Mouse (Mus musculus) lung, embryonic 15.5 days (tissue): Measurements from ENCODE around the gene Slc4a2. TPM values are rescaled to one million over a fixed set of nuclear protein-coding genes. Genes with fewer than 3 reads are reported as not detected.

Experiments
- ATAC-seq: fragments of 200-750 bp; cut with Nextera tagmentation; 2 replicates; pipeline ENCODE4 v1.8.0; 2017; ENCODE audit warnings: moderate number of reproducible peaks, borderline replicate concordance; ENCODE audit not compliant: low FRiP score, low TSS enrichment; ENCODE audit errors: extremely low read depth
- H3K27ac ChIP-seq: fragments of 300-500 bp; sonication (generic); 2 replicates; pipeline ENCODE4 v1.5.1; 2015; ENCODE audit warnings: moderate library complexity, mild to moderate bottlenecking, inconsistent platforms
- H3K27me3 ChIP-seq: fragments of 300-500 bp; sonication (generic); 2 replicates; pipeline ENCODE4 v1.6.1; 2015; ENCODE audit warnings: inconsistent platforms
- H3K36me3 ChIP-seq: fragments of 300-500 bp; sonication (generic); 2 replicates; pipeline ENCODE4 v1.6.1; 2015; ENCODE audit warnings: inconsistent platforms
- H3K4me1 ChIP-seq: fragments of 300-500 bp; sonication (generic); 2 replicates; pipeline ENCODE4 v1.6.1; 2015; ENCODE audit warnings: inconsistent platforms
- H3K4me2 ChIP-seq: fragments of 300-500 bp; sonication (generic); 2 replicates; pipeline ENCODE4 v1.6.1; 2015; ENCODE audit warnings: inconsistent platforms, mild to moderate bottlenecking, moderate library complexity
- H3K4me3 ChIP-seq: fragments of 300-500 bp; sonication (generic); 2 replicates; pipeline ENCODE4 v1.5.1; 2015; ENCODE audit warnings: mild to moderate bottlenecking, inconsistent platforms
- H3K9ac ChIP-seq: fragments of 300-500 bp; sonication (generic); 2 replicates; pipeline ENCODE4 v1.6.1; 2015; ENCODE audit warnings: inconsistent platforms
- H3K9me3 ChIP-seq: fragments of 300-500 bp; sonication (generic); 2 replicates; pipeline ENCODE4 v1.6.1; 2016; ENCODE audit warnings: inconsistent platforms
- WGBS: fragments of 180-500 bp; shearing (Covaris S2); methylation state at CpG from one replicate; pipeline ENCODE4 v1.1.7; 2015; 5-methylcytosine and 5-hydroxymethylcytosine counted together
- polyA plus RNA-seq: library from polyadenylated mRNA; unstranded; fragments of >200 nt; fragmentation: Nextera tagmentation; extraction: Ambion mirVana; gene quantifications from 2 replicates; pipeline ENCODE4 v1.2.1, GENCODE M21; 2015

The Slc4a2 gene
- polyA plus RNA-seq, 1 experiment from 2014 or later: 44.4 TPM

- Histone ChIP-seq H3K27me3 (no peaks in the 10 kb centered on the region), H3K4me1 (peaks cover 4% of the 10 kb centered on the region; the same call in 1 of the 2 replicates), H3K36me3 (peaks cover 13% of the 10 kb centered on the region), H3K9ac (no peak overlapping the region), H3K27ac (no peak overlapping the region), H3K9me3 (no peaks in the 10 kb centered on the region), H3K4me2 (no peak overlapping the region; the same call in 1 of the 2 replicates), H3K4me3 (no peak overlapping the region)
- 1% methylated on average over 21 of the region's 21 CpGs for WGBS
- peak; percentile 73 for ATAC-seq
These were observed 7.4 kb upstream of the Slc4a2 start for GRCm38 (mm10) chr5:24416222-24416736.

GRCm38 (mm10) chr5:24417587-24417986 lies 6.0 kb upstream of the Slc4a2 start:
- Histone ChIP-seq H3K27me3 (no peaks in the 10 kb centered on the region), H3K36me3 (peaks cover 13% of the 10 kb centered on the region), H3K4me3 (no peak overlapping the region), H3K4me2 (no peak overlapping the region), H3K27ac (no peak overlapping the region), H3K9me3 (no peaks in the 10 kb centered on the region), H3K9ac (no peak overlapping the region), H3K4me1 (peaks cover 9% of the 10 kb centered on the region)
- WGBS: 84% methylated on average over 10 of the region's 10 CpGs
- no peak for ATAC-seq

GRCm38 (mm10) chr5:24420381-24420780 lies 3.3 kb upstream of the Slc4a2 start:
- WGBS: 84% methylated on average over 9 of the region's 9 CpGs
- no peak overlapping the region for H3K9ac ChIP-seq
- no peak overlapping the region for H3K27ac ChIP-seq
- H3K4me1 ChIP-seq: peaks cover 24% of the 10 kb centered on the region
- H3K4me3 ChIP-seq: no peak overlapping the region
- H3K9me3 ChIP-seq: no peaks in the 10 kb centered on the region
- no peak for ATAC-seq
- no peaks in the 10 kb centered on the region for H3K27me3 ChIP-seq
- no peak overlapping the region for H3K4me2 ChIP-seq
- peaks cover 13% of the 10 kb centered on the region for H3K36me3 ChIP-seq

DNA sequence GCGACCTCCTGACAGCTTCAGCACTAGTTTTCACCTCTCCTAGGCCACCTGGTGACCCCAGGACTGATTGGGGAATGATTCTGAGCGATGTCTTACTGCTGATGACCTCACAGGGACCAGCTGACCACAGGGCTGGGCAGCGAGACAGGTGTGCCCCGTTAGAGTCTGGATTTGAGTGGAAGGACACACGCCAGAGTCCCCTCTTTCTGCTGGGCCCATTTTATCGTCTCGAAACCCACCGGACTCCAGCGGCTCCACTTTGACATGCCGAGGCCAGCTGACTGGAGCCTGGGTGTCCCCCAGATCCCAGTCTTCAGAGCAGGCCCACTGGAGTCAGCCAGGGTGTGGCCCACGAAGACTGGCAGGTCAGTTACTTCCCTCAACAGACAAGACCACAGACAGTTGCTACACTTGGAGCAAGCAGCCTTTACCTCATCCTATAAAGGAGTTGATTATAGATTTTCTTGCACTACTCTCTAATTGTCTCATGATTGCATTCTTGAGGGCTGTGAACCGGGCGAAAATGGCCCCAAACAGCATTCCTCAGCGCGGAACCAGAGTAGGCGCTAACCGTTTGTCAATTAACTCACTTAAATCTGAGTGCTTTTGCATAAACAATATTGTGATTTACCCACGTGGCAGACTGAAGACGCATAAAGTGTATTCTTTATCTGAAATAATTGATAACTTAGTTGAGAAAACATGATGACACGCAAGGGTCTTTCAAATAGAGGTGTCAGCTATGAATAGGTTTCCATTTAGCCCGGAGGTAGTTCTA lies 556 bp downstream of the Slc4a2 start:
- Histone ChIP-seq H3K9ac (peak overlapping the region; percentile 75), H3K27ac (peak overlapping the region; percentile 94), H3K4me2 (peak overlapping the region; percentile 91), H3K9me3 (no peaks in the 10 kb centered on the region), H3K4me3 (peak overlapping the region; percentile 77), H3K4me1 (peaks cover 55% of the 10 kb centered on the region), H3K36me3 (peaks cover 9% of the 10 kb centered on the region), H3K27me3 (no peaks in the 10 kb centered on the region)
- 9% methylated on average over 21 of the region's 21 CpGs for WGBS
- peak; percentile 0; the same call in 1 of the 2 replicates for ATAC-seq

DNA sequence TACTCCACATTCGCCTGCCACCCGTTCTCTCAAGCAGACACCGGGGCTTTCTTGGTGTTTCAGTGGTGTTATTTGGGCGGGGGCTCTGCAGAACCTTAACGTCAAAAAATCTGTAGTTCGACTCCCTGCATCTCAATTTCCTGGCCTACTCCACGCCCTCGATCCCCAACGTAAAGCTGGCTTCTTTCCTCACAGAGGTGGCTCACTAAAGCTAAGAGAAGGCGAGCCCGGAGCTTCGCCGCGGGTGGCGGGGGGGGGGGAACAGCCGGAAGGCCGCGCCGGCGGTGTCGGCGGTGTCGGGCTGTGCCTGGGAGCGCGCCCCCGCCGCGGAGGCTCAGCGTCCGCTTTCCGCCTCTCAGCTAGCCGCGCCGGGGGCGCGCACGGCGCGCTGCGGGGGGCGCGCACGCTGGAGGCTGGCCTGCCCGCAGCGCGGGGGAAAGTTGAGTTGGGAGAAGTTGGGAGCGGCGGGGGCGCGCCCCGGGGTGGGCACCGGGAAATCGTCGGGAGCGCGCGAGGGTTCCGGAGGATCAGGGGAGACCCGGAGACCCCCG lies 1.3 kb downstream of the Slc4a2 start:
- Histone ChIP-seq H3K4me1 (peaks cover 55% of the 10 kb centered on the region), H3K27me3 (no peaks in the 10 kb centered on the region), H3K4me2 (peak overlapping the region; percentile 91), H3K9ac (peak overlapping the region; percentile 75), H3K4me3 (peak overlapping the region; percentile 77), H3K36me3 (peaks cover 9% of the 10 kb centered on the region), H3K9me3 (no peaks in the 10 kb centered on the region), H3K27ac (peak overlapping the region; percentile 94)
- WGBS: under 1% methylated on average over 58 of the region's 60 CpGs
- ATAC-seq: peak; percentile 50

- peak overlapping the region; percentile 94 for H3K27ac ChIP-seq
- peak; percentile 9; the same call in 1 of the 2 replicates for ATAC-seq
- H3K9ac ChIP-seq: peak overlapping the region; percentile 75
- peaks cover 55% of the 10 kb centered on the region for H3K4me1 ChIP-seq
- H3K27me3 ChIP-seq: no peaks in the 10 kb centered on the region
- WGBS: 1% methylated on average over 29 of the region's 30 CpGs
- peak overlapping the region; percentile 77 for H3K4me3 ChIP-seq
- H3K36me3 ChIP-seq: peaks cover 13% of the 10 kb centered on the region
- peak overlapping the region; percentile 91 for H3K4me2 ChIP-seq
- no peaks in the 10 kb centered on the region for H3K9me3 ChIP-seq
These were observed 1.9 kb downstream of the Slc4a2 start for GRCm38 (mm10) chr5:24425421-24426036.

GRCm38 (mm10) chr5:24426037-24426432 lies 2.4 kb downstream of the Slc4a2 start:
- H3K4me3 ChIP-seq: peak overlapping the region; percentile 77
- 3% methylated on average over 10 of the region's 10 CpGs for WGBS
- peak overlapping the region; percentile 94 for H3K27ac ChIP-seq
- 0 out of 2 replicates have a peak, but pooled peaks have one; percentile 1 for ATAC-seq
- no peaks in the 10 kb centered on the region for H3K9me3 ChIP-seq
- no peaks in the 10 kb centered on the region for H3K27me3 ChIP-seq
- H3K9ac ChIP-seq: peak overlapping the region; percentile 75
- peak overlapping the region; percentile 91 for H3K4me2 ChIP-seq
- peaks cover 55% of the 10 kb centered on the region for H3K4me1 ChIP-seq
- peaks cover 18% of the 10 kb centered on the region for H3K36me3 ChIP-seq

DNA sequence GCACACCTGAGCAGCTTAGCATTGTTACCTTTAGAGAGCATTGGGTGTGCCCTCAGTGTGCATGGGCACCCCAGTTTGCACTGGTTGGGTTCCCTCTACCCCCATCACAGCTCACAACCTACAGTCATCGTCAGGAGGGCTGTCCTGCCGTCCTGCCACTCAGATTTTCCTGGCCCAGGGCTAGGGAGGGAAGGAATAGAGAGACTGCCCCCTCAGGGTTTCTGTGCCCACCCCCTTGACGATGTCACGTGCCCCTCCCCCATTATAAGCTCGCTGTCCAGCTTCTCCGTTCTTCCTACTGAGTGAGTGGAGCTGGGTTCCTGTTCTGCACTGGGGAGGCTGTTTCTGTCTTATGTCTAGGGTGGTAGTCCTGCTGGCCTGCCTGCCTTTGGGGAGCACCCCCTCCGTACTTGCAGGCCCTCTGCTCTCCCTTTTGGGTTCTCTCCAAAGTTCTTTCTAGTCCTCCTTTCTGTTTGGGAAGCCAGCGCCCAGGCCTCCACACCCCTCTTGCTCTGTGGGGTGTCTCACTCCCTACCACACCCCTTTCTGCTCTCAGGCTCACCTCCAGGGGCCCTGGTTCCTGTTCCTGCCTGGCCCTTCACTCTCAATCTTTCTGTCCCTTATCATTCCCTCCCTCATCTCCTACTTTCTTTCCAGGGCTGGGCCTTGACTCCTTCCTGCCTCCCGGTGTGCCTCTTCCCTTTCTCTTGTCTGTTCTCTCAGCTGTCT lies 3.1 kb downstream of the Slc4a2 start:
- Histone ChIP-seq H3K27ac (peak overlapping the region; percentile 94), H3K4me2 (peak overlapping the region; percentile 91), H3K4me1 (peaks cover 55% of the 10 kb centered on the region), H3K9ac (peak overlapping the region; percentile 75), H3K4me3 (peak overlapping the region; percentile 77), H3K27me3 (no peaks in the 10 kb centered on the region), H3K9me3 (no peaks in the 10 kb centered on the region), H3K36me3 (peaks cover 25% of the 10 kb centered on the region)
- WGBS: 13% methylated on average over 9 of the region's 9 CpGs
- ATAC-seq: no peak

- no peak for ATAC-seq
- no peaks in the 10 kb centered on the region for H3K27me3 ChIP-seq
- peak overlapping the region; percentile 91 for H3K4me2 ChIP-seq
- H3K4me3 ChIP-seq: peak overlapping the region; percentile 77
- no peaks in the 10 kb centered on the region for H3K9me3 ChIP-seq
- peaks cover 30% of the 10 kb centered on the region for H3K36me3 ChIP-seq
- H3K27ac ChIP-seq: peak overlapping the region; percentile 94
- H3K4me1 ChIP-seq: peaks cover 53% of the 10 kb centered on the region
- no peak overlapping the region for H3K9ac ChIP-seq
- 28% methylated on average over 12 of the region's 12 CpGs for WGBS
These were observed 3.6 kb downstream of the Slc4a2 start for GRCm38 (mm10) chr5:24427285-24427633.

DNA sequence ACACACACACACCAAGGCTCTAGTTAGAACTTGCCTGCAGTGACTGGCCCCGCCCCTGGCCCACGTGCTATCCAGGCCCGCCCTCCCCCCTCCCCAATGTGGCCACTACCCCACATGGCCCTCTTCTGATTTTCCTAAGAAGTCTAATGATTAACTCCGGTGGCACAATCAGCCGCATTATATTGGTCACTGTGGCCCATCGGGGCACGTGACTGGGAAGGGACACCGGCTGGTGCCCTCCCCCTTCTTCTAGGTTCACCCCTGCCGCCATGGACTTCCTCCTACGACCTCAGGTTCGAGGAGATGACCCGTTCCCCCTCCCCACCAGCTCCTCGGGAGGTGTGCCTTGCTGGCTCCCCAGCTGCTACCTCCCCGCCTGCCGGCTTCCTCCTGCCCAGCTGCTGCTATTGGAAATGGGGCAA lies 4.4 kb downstream of the Slc4a2 start:
- Histone ChIP-seq H3K4me2 (peak overlapping the region; percentile 91), H3K4me3 (peak overlapping the region; percentile 24), H3K9me3 (no peaks in the 10 kb centered on the region), H3K9ac (no peak overlapping the region), H3K4me1 (peaks cover 46% of the 10 kb centered on the region), H3K27me3 (no peaks in the 10 kb centered on the region), H3K27ac (peak overlapping the region; percentile 94), H3K36me3 (peaks cover 38% of the 10 kb centered on the region)
- ATAC-seq: no peak
- WGBS: 16% methylated on average over 14 of the region's 15 CpGs

GRCm38 (mm10) chr5:24428596-24428995 lies 5.0 kb downstream of the Slc4a2 start:
- no peak for ATAC-seq
- Histone ChIP-seq H3K4me2 (peak overlapping the region; percentile 91), H3K27ac (peak overlapping the region; percentile 73), H3K27me3 (no peaks in the 10 kb centered on the region), H3K4me1 (peaks cover 44% of the 10 kb centered on the region), H3K9ac (no peak overlapping the region), H3K36me3 (peaks cover 44% of the 10 kb centered on the region), H3K4me3 (peak overlapping the region; percentile 24), H3K9me3 (no peaks in the 10 kb centered on the region)
- WGBS: 21% methylated on average over 9 of the region's 9 CpGs
